Mouse (Mus musculus): ENCODE data around the gene Sctr. TPM values are rescaled to one million over a fixed set of nuclear protein-coding genes. Genes with fewer than 3 reads are reported as not detected.

The Sctr gene
- polyA plus RNA-seq, 1 experiment from 2014 or later = 0.98 TPM

- 32% methylated on average over 10 of the region's 10 CpGs for WGBS
- no peaks in the 10 kb centered on the region for H3K36me3 ChIP-seq (ENCODE audit: control insufficient read depth, insufficient read depth)
- TF ChIP-seq CTCF (IDR thresholded peaks at IDR 0.05; ENCODE audit: low read depth) = no peak
- H3K9ac ChIP-seq (ENCODE audit: low read depth, low read length) = no peak overlapping the region
- H3K4me3 ChIP-seq (ENCODE audit: low read depth, low read length) = no peak overlapping the region
- H3K27me3 ChIP-seq (replicated peaks; ENCODE audit: control insufficient read depth, insufficient read depth, low read length) = no peaks in the 10 kb centered on the region
- no peaks in the 10 kb centered on the region for H3K9me3 ChIP-seq (ENCODE audit: control insufficient read depth)
- no peak overlapping the region for H3K4me2 ChIP-seq (replicated peaks; ENCODE audit: low read depth)
- H3K27ac ChIP-seq (ENCODE audit: low read depth, low read length) = no peak overlapping the region
- no peaks in the 10 kb centered on the region for H3K4me1 ChIP-seq (replicated peaks; ENCODE audit: control insufficient read depth, insufficient read depth, low read length)
- no peak for ATAC-seq
Observed at GRCm38 (mm10) chr1:120024331-120025049, 17.8 kb downstream of the Sctr start.

- no peaks in the 10 kb centered on the region for H3K4me1 ChIP-seq (replicated peaks; ENCODE audit: control insufficient read depth, insufficient read depth, low read length)
- no peaks in the 10 kb centered on the region for H3K36me3 ChIP-seq (ENCODE audit: control insufficient read depth, insufficient read depth)
- ATAC-seq = no peak
- no peaks in the 10 kb centered on the region for H3K9me3 ChIP-seq (ENCODE audit: control insufficient read depth)
- no peak overlapping the region for H3K9ac ChIP-seq (ENCODE audit: low read depth, low read length)
- H3K27ac ChIP-seq (ENCODE audit: low read depth, low read length) = no peak overlapping the region
- no peaks in the 10 kb centered on the region for H3K27me3 ChIP-seq (replicated peaks; ENCODE audit: control insufficient read depth, insufficient read depth, low read length)
- H3K4me3 ChIP-seq (ENCODE audit: low read depth, low read length) = no peak overlapping the region
- no peak overlapping the region for H3K4me2 ChIP-seq (replicated peaks; ENCODE audit: low read depth)
- TF ChIP-seq CTCF (IDR thresholded peaks at IDR 0.05; ENCODE audit: low read depth) = peak; percentile 45
- 2% methylated on average over 2 of the region's 2 CpGs for WGBS
Observed at GRCm38 (mm10) chr1:120025050-120025439, 18.4 kb downstream of the Sctr start.

- 72% methylated on average over 4 of the region's 4 CpGs for WGBS
- H3K27me3 ChIP-seq (replicated peaks; ENCODE audit: control insufficient read depth, insufficient read depth, low read length) = no peaks in the 10 kb centered on the region
- no peaks in the 10 kb centered on the region for H3K4me1 ChIP-seq (replicated peaks; ENCODE audit: control insufficient read depth, insufficient read depth, low read length)
- TF ChIP-seq CTCF (IDR thresholded peaks at IDR 0.05; ENCODE audit: low read depth) = no peak
- H3K9ac ChIP-seq (ENCODE audit: low read depth, low read length) = no peak overlapping the region
- H3K4me3 ChIP-seq (ENCODE audit: low read depth, low read length) = no peak overlapping the region
- H3K36me3 ChIP-seq (ENCODE audit: control insufficient read depth, insufficient read depth) = no peaks in the 10 kb centered on the region
- no peaks in the 10 kb centered on the region for H3K9me3 ChIP-seq (ENCODE audit: control insufficient read depth)
- ATAC-seq = no peak
- H3K27ac ChIP-seq (ENCODE audit: low read depth, low read length) = no peak overlapping the region
- H3K4me2 ChIP-seq (replicated peaks; ENCODE audit: low read depth) = no peak overlapping the region
Observed at GRCm38 (mm10) chr1:120027693-120028092, 21.0 kb downstream of the Sctr start.

GRCm38 (mm10) chr1:120030474-120030873 is 23.8 kb downstream of the Sctr start:
- Histone ChIP-seq H3K4me2 (replicated peaks; ENCODE audit: low read depth) (no peak overlapping the region), H3K9me3 (ENCODE audit: control insufficient read depth) (no peaks in the 10 kb centered on the region), H3K27ac (ENCODE audit: low read depth, low read length) (no peak overlapping the region), H3K4me3 (ENCODE audit: low read depth, low read length) (no peak overlapping the region), H3K9ac (ENCODE audit: low read depth, low read length) (no peak overlapping the region), H3K4me1 (replicated peaks; ENCODE audit: control insufficient read depth, insufficient read depth, low read length) (no peaks in the 10 kb centered on the region), H3K27me3 (replicated peaks; ENCODE audit: control insufficient read depth, insufficient read depth, low read length) (no peaks in the 10 kb centered on the region), H3K36me3 (ENCODE audit: control insufficient read depth, insufficient read depth) (no peaks in the 10 kb centered on the region)
- TF ChIP-seq CTCF (IDR thresholded peaks at IDR 0.05; ENCODE audit: low read depth) = no peak
- WGBS = 91% methylated on average over 3 of the region's 3 CpGs
- ATAC-seq = no peak

- H3K4me3 ChIP-seq (ENCODE audit: low read depth, low read length) = no peak overlapping the region
- no peaks in the 10 kb centered on the region for H3K27me3 ChIP-seq (replicated peaks; ENCODE audit: control insufficient read depth, insufficient read depth, low read length)
- no peaks in the 10 kb centered on the region; the same call in 1 of the 2 replicates for H3K4me1 ChIP-seq (replicated peaks; ENCODE audit: control insufficient read depth, insufficient read depth, low read length)
- WGBS = 37% methylated on average over 10 of the region's 10 CpGs
- no peak overlapping the region for H3K9ac ChIP-seq (ENCODE audit: low read depth, low read length)
- TF ChIP-seq CTCF (IDR thresholded peaks at IDR 0.05; ENCODE audit: low read depth) = peak; percentile 100
- H3K9me3 ChIP-seq (ENCODE audit: control insufficient read depth) = no peaks in the 10 kb centered on the region
- ATAC-seq = peak; percentile 82
- no peak overlapping the region for H3K4me2 ChIP-seq (replicated peaks; ENCODE audit: low read depth)
- no peaks in the 10 kb centered on the region for H3K36me3 ChIP-seq (ENCODE audit: control insufficient read depth, insufficient read depth)
- H3K27ac ChIP-seq (ENCODE audit: low read depth, low read length) = no peak overlapping the region
Observed at GRCm38 (mm10) chr1:120032804-120033468, 26.2 kb downstream of the Sctr start.

GRCm38 (mm10) chr1:120033469-120033854 is 26.8 kb downstream of the Sctr start:
- Histone ChIP-seq H3K27me3 (replicated peaks; ENCODE audit: control insufficient read depth, insufficient read depth, low read length) (no peaks in the 10 kb centered on the region), H3K9me3 (ENCODE audit: control insufficient read depth) (no peaks in the 10 kb centered on the region), H3K27ac (ENCODE audit: low read depth, low read length) (no peak overlapping the region), H3K9ac (ENCODE audit: low read depth, low read length) (no peak overlapping the region), H3K4me3 (ENCODE audit: low read depth, low read length) (no peak overlapping the region), H3K4me2 (replicated peaks; ENCODE audit: low read depth) (no peak overlapping the region), H3K4me1 (replicated peaks; ENCODE audit: control insufficient read depth, insufficient read depth, low read length) (no peaks in the 10 kb centered on the region; the same call in 1 of the 2 replicates), H3K36me3 (ENCODE audit: control insufficient read depth, insufficient read depth) (no peaks in the 10 kb centered on the region)
- no peak for ATAC-seq
- 75% methylated on average over 2 of the region's 2 CpGs for WGBS
- TF ChIP-seq CTCF (IDR thresholded peaks at IDR 0.05; ENCODE audit: low read depth) = no peak

Data from intestine, postnatal 0 days (tissue).